Mouse (Mus musculus) ovary, postnatal 10 days (tissue): ENCODE data around the gene Tbpl2.

Experiments used
- DNase-seq: peaks from one replicate; pipeline ENCODE4 v3.0.0; 2022; ENCODE audit warnings: low spot score

Tbpl2 gene

GRCm38 (mm10) chr2:24096495-24096894 lies at the start of gene Tbpl2:
Gene Tbpl2, minus strand, starts transcription at chr2:24096595.
- no peak for DNase-seq

GRCm38 (mm10) chr2:24134373-24134772 lies 38.0 kb upstream of the Tbpl2 start:
- DNase-seq = no peak

GRCm38 (mm10) chr2:24109085-24109484 lies 12.7 kb upstream of the Tbpl2 start:
- no peak for DNase-seq

- DNase-seq = no peak
Measured at GRCm38 (mm10) chr2:24103619-24104289, 7.4 kb upstream of the Tbpl2 start.

- no peak for DNase-seq
Measured at GRCm38 (mm10) chr2:24090921-24091320, 5.5 kb downstream of the Tbpl2 start.

- DNase-seq = no peak
Measured at GRCm38 (mm10) chr2:24050459-24050858, 45.9 kb downstream of the Tbpl2 start.

GRCm38 (mm10) chr2:24049344-24049990 lies 46.9 kb downstream of the Tbpl2 start, which contains the start of gene Hnmt:
Gene Hnmt, minus strand, starts transcription at chr2:24049394.
- DNase-seq = no peak

GRCm38 (mm10) chr2:24048480-24049097 lies 47.8 kb downstream of the Tbpl2 start:
- DNase-seq = peak; percentile 24

- DNase-seq = no peak
Measured at GRCm38 (mm10) chr2:24047551-24048479, 48.6 kb downstream of the Tbpl2 start.

GRCm38 (mm10) chr2:24042901-24043300 lies 53.5 kb downstream of the Tbpl2 start:
- no peak for DNase-seq

GRCm38 (mm10) chr2:24040531-24040930 lies 55.9 kb downstream of the Tbpl2 start:
- DNase-seq = no peak
